Mouse (Mus musculus): ENCODE results near the gene Ric8b.
A peak's percentile ranks its signal among the peaks of the same experiment; 100 is the strongest.

Ric8b gene

GRCm38 (mm10) chr10:84916810-84917730 is at the start of gene Ric8b:
Gene Ric8b, plus strand, starts transcription at chr10:84917616.
- DNase-seq (ENCODE audit: low read depth): peak; percentile 98

GRCm38 (mm10) chr10:84871285-84871684 is 46.1 kb upstream of the Ric8b start:
- DNase-seq (ENCODE audit: low read depth): no peak

GRCm38 (mm10) chr10:84871921-84872320 is 45.5 kb upstream of the Ric8b start:
- no peak for DNase-seq (ENCODE audit: low read depth)

GRCm38 (mm10) chr10:84879823-84880571 is 37.4 kb upstream of the Ric8b start:
- no peak for DNase-seq (ENCODE audit: low read depth)

GRCm38 (mm10) chr10:84882528-84882927 is 34.9 kb upstream of the Ric8b start:
- DNase-seq (ENCODE audit: low read depth): no peak

- DNase-seq (ENCODE audit: low read depth): no peak
Measured at GRCm38 (mm10) chr10:84885341-84885884, 32.0 kb upstream of the Ric8b start.

GRCm38 (mm10) chr10:84886221-84886627 is 31.2 kb upstream of the Ric8b start:
- DNase-seq (ENCODE audit: low read depth): no peak

GRCm38 (mm10) chr10:84886785-84887184 is 30.6 kb upstream of the Ric8b start:
- no peak for DNase-seq (ENCODE audit: low read depth)

- no peak for DNase-seq (ENCODE audit: low read depth)
Measured at GRCm38 (mm10) chr10:84889096-84889846, 28.1 kb upstream of the Ric8b start.

- no peak for DNase-seq (ENCODE audit: low read depth)
Measured at GRCm38 (mm10) chr10:84895810-84896358, 21.5 kb upstream of the Ric8b start.

- DNase-seq (ENCODE audit: low read depth): no peak
Measured at GRCm38 (mm10) chr10:84896941-84897930, 20.2 kb upstream of the Ric8b start.

- DNase-seq (ENCODE audit: low read depth): no peak
Measured at GRCm38 (mm10) chr10:84898144-84898979, 19.1 kb upstream of the Ric8b start.

- DNase-seq (ENCODE audit: low read depth): no peak
Measured at GRCm38 (mm10) chr10:84901676-84902075, 15.7 kb upstream of the Ric8b start.

- no peak for DNase-seq (ENCODE audit: low read depth)
Measured at GRCm38 (mm10) chr10:84902213-84902612, 15.2 kb upstream of the Ric8b start.

- no peak for DNase-seq (ENCODE audit: low read depth)
Measured at GRCm38 (mm10) chr10:84903307-84903706, 14.1 kb upstream of the Ric8b start.

- DNase-seq (ENCODE audit: low read depth): no peak
Measured at GRCm38 (mm10) chr10:84903742-84904141, 13.7 kb upstream of the Ric8b start.

- no peak for DNase-seq (ENCODE audit: low read depth)
Measured at GRCm38 (mm10) chr10:84906895-84907294, 10.5 kb upstream of the Ric8b start.

- DNase-seq (ENCODE audit: low read depth): no peak
Measured at GRCm38 (mm10) chr10:84908006-84908405, 9.4 kb upstream of the Ric8b start.

GRCm38 (mm10) chr10:84908471-84908870 is 8.9 kb upstream of the Ric8b start:
- DNase-seq (ENCODE audit: low read depth): no peak

All from fibroblast of lung, adult 2 months (primary cell).